Mouse (Mus musculus): ENCODE data around the gene Hey2.

DNA sequence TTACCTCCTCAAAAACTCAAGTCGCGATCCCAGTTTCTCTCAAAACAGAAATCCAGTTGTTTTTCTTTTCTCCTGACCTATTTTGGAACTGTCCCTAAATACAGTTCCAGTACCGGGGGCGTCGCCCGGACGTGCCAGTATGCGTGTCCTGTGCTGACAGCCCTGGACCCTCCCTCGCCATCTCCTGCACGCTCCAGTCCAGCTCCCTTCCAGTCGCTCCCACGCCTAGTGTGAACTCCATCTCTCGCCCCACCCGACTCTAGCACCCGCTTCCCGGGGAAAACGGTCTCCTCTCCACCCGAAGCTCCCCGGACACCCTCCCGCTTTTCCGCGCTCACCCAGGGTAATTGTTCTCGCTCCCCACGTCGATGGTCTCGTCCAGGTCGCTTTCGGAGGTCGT, 373 bp downstream of the Hey2 start:
- TF ChIP-seq CTCF (IDR thresholded peaks at IDR 0.05; ENCODE audit: low read depth, low read length) (no peak), POLR2A (IDR thresholded peaks at IDR 0.05; ENCODE audit: extremely low read depth, insufficient read depth, low read length) (no peak)

Measured in liver, adult 2 months (tissue).